ENCODE assay signal across 17 mouse cellular contexts in genomic region chr17:11680456-11680855, GRCm38 (mm10).
"Had no signal": no experiment of that assay in that cellular context is flagged by ENCODE, and none has a peak within 500 bp of the region (broad histone marks: within the 10 kb centered on the region; RNA-seq: fewer than 3 reads in every experiment).

No protein-coding gene starts in this region.

- DNase-seq: lung, embryonic 14.5 days; lung, postnatal 14 days; retina, postnatal 1 day; right cerebral cortex, postnatal 4 days; spleen, adult 18-20 months; thymus, adult 2 months; thymus, postnatal 25 days had no signal

- H3K36me3 ChIP-seq: hindbrain, embryonic 15.5 days; limb, embryonic 15.5 days; liver, embryonic 12.5 days; midbrain, embryonic 15.5 days; neural tube, embryonic 13.5 days; stomach, embryonic 15.5 days had no signal

- H3K4me3 ChIP-seq: hindbrain, embryonic 15.5 days; limb, embryonic 15.5 days; liver, embryonic 12.5 days; megakaryocyte, embryonic 14.5 days; midbrain, embryonic 15.5 days; neural tube, embryonic 13.5 days; stomach, embryonic 15.5 days had no signal

- ATAC-seq: intestine, postnatal 0 days; liver, embryonic 12.5 days; midbrain, embryonic 15.5 days had no signal

- H3K9me3 ChIP-seq: hindbrain, embryonic 15.5 days; limb, embryonic 15.5 days; liver, embryonic 12.5 days; midbrain, embryonic 15.5 days; neural tube, embryonic 13.5 days; stomach, embryonic 15.5 days had no signal

- H3K4me1 ChIP-seq: limb, embryonic 15.5 days; liver, embryonic 12.5 days; megakaryocyte, embryonic 14.5 days; midbrain, embryonic 15.5 days; stomach, embryonic 15.5 days had no signal

- H3K9ac ChIP-seq: hindbrain, embryonic 15.5 days; limb, embryonic 15.5 days; liver, embryonic 12.5 days; lung, embryonic 14.5 days; midbrain, embryonic 15.5 days; neural tube, embryonic 13.5 days; stomach, embryonic 15.5 days had no signal

- H3K4me2 ChIP-seq: hindbrain, embryonic 15.5 days; limb, embryonic 15.5 days; liver, embryonic 12.5 days; lung, embryonic 14.5 days; midbrain, embryonic 11.5 days; midbrain, embryonic 15.5 days; neural tube, embryonic 13.5 days; stomach, embryonic 15.5 days had no signal

- H3K27ac ChIP-seq: hindbrain, embryonic 15.5 days; limb, embryonic 15.5 days; liver, embryonic 12.5 days; macrophage; midbrain, embryonic 15.5 days; neural tube, embryonic 13.5 days; stomach, embryonic 15.5 days had no signal

- H3K27me3 ChIP-seq: hindbrain, embryonic 15.5 days; limb, embryonic 15.5 days; midbrain, embryonic 15.5 days; stomach, embryonic 15.5 days had no signal
